Mouse (Mus musculus) C2C12 (cell line): ENCODE data around the gene Enpp5. TPM values are rescaled to one million over a fixed set of nuclear protein-coding genes. Genes with fewer than 3 reads are reported as not detected.

Experiments used
- H3K27me3 ChIP-seq: one replicate; pipeline ENCODE4 v1.6.1; 2011; ENCODE audit not compliant: control insufficient read depth, insufficient read depth, insufficient read length
- H3K36me3 ChIP-seq: one replicate; pipeline ENCODE4 v1.6.1; 2011; ENCODE audit not compliant: control insufficient read depth, insufficient read depth
- H3K4me3 ChIP-seq: one replicate; pipeline ENCODE4 v1.5.1; 2011; ENCODE audit warnings: mild to moderate bottlenecking, control low read depth; ENCODE audit not compliant: poor library complexity, insufficient read depth, severe bottlenecking
- H3K79me2 ChIP-seq: one replicate; pipeline ENCODE4 v1.6.1; 2011; ENCODE audit not compliant: control insufficient read depth, insufficient read depth
- H3K79me3 ChIP-seq: one replicate; pipeline ENCODE4 v1.6.1; 2011; ENCODE audit warnings: low read depth, control low read depth
- H3ac ChIP-seq: one replicate; pipeline ENCODE3; 2011; ENCODE audit warnings: low read depth; ENCODE audit not compliant: control insufficient read depth, insufficient read length
- CEBPB ChIP-seq: IDR thresholded peaks from one replicate; pipeline ENCODE4 v1.6.1; 2011; ENCODE audit warnings: low read depth, mild to moderate bottlenecking, control low read depth, moderate library complexity
- CTCF ChIP-seq: IDR thresholded peaks from one replicate; pipeline ENCODE4 v1.5.1; 2011; ENCODE audit not compliant: control insufficient read depth, insufficient read depth, insufficient read length
- FOSL1 ChIP-seq: IDR thresholded peaks from one replicate; pipeline ENCODE4 v1.8.0; 2011; ENCODE audit warnings: mild to moderate bottlenecking, low read length; ENCODE audit not compliant: poor library complexity, insufficient read depth, severe bottlenecking
- MAX ChIP-seq: IDR thresholded peaks from one replicate; pipeline ENCODE4 v1.6.1; 2011; ENCODE audit warnings: mild to moderate bottlenecking, control low read depth
- MYOD1 ChIP-seq: IDR thresholded peaks from one replicate; pipeline ENCODE4 v1.6.1; 2011; ENCODE audit warnings: low read depth; ENCODE audit not compliant: control insufficient read depth, insufficient read length
- MYOG ChIP-seq: IDR thresholded peaks from one replicate; pipeline ENCODE4 v1.6.1; 2011; ENCODE audit not compliant: control insufficient read depth, insufficient read length; ENCODE audit errors: extremely low read depth
- USF1 ChIP-seq: IDR thresholded peaks from one replicate; pipeline ENCODE4 v1.6.1; 2011; ENCODE audit warnings: low read depth, mild to moderate bottlenecking, control low read depth, moderate library complexity
- polyA plus RNA-seq: library from polyadenylated mRNA; unstranded; fragments of >200 nt; fragmentation: generic; extraction: Trizol; gene quantifications from one replicate; pipeline ENCODE4 v1.2.1, GENCODE M21; 2012; ENCODE audit warnings: missing spikeins

Enpp5 gene
- polyA plus RNA-seq, 1 experiment, result 0.34 TPM

DNA sequence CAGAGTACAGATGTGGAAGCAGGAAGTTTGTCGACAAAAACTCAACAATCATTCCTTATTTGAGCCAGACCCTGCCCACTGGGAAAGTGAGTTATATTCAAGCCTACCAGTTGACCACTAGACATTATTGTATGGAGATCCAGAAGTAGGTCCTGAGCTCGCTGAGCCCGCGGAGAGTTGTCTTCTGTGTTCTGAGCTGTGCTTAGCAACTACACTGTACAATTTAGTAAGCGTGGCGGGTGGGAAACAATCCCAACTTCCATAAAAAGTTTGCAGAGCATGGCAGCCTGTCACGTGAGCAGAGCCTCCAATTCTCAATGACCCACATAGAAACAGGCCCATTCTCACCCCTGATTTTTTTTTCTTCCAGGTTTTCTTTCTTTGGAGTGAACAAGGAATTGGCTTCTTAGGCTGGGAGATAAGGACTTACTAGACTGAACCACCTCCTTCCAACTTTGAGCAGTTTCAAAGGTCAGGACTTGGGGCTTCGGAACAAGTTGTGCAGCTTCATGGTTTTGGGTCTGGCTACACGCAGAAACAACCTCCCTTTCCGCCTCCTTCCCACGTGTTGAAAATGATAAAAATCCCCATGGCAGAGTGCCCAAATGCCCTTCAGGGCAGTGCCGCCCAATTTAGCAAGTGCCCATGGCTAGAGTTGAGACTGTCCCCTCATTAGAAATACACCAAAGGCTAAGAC, 1.3 kb upstream of the Enpp5 start:
- peaks cover 6% of the 10 kb centered on the region for H3K27me3 ChIP-seq
- no peaks in the 10 kb centered on the region for H3K36me3 ChIP-seq
- H3ac ChIP-seq, result no peak overlapping the region
- no peaks in the 10 kb centered on the region for H3K79me2 ChIP-seq
- H3K4me3 ChIP-seq, result no peak overlapping the region
- H3K79me3 ChIP-seq, result no peaks in the 10 kb centered on the region
- TF ChIP-seq MYOG (no peak), MYOD1 (no peak), CTCF (no peak), USF1 (no peak), CEBPB (no peak), FOSL1 (no peak), MAX (no peak)

DNA sequence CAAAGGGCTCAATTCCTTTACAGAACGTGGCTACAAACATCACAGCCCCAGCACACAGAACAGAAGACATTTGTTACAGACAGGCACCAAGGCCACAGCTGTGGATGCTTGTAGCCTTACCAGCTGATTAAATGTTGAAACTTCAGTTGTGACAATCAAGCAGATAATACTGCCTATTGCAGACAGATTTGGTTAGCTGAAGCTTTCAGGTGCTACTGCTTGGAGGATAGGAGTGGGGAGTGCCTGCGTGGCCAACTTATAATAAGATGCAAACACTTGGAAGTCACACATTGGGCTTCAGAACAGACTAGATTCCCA, 811 bp upstream of the Enpp5 start:
- Histone ChIP-seq H3K79me3 (no peaks in the 10 kb centered on the region), H3K4me3 (no peak overlapping the region), H3ac (no peak overlapping the region), H3K27me3 (peaks cover 6% of the 10 kb centered on the region), H3K36me3 (no peaks in the 10 kb centered on the region), H3K79me2 (no peaks in the 10 kb centered on the region)
- no peak for TF ChIP-seq USF1
- TF ChIP-seq MAX, result no peak
- no peak for TF ChIP-seq CEBPB

DNA sequence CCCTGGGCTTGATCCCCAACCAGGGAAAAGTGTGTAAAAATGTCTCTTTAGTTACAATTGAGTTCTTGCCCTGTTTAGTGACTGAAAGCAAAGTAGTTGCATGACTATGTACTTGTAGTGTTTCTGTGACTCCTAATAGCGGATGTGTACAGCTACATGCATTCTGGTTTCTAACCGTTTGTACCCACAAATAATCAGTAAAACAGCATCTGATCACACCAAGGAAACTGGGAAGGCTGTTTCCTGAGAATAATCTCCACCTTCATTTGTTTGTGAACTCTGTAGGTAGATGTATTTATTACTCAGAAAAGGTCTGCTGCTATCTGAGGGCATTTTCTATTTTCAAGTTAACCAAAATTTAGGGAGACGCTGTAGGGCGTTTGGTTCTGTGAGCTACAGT, 4.5 kb downstream of the Enpp5 start:
- Histone ChIP-seq H3K4me3 (no peak overlapping the region), H3K79me2 (no peaks in the 10 kb centered on the region), H3K36me3 (no peaks in the 10 kb centered on the region), H3K27me3 (peaks cover 6% of the 10 kb centered on the region), H3ac (no peak overlapping the region), H3K79me3 (no peaks in the 10 kb centered on the region)
- TF ChIP-seq USF1 (no peak), MYOG (no peak), MYOD1 (no peak), CEBPB (no peak), FOSL1 (no peak), CTCF (no peak), MAX (no peak)

DNA sequence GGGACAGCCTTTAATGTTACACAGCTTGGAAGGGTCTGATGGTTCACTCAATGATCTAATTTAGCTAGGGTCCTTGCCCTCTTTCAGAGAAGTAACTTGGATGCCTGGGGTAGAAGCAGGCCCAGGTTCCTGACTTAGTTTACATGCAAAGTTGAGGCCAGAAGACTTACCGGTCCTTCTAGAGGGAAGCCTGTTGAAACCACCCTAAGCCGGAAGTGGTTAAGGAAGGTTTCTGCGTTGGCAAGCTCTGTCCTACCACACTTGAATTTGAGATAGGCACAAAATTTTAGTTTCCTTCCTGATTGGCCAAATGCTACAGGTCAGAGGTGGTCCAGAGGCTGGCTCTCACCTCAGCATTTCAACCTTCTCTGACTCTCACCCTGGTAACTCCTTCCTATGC, 9.6 kb downstream of the Enpp5 start:
- H3K4me3 ChIP-seq, result no peak overlapping the region
- no peaks in the 10 kb centered on the region for H3K79me2 ChIP-seq
- TF ChIP-seq USF1 (no peak), MYOD1 (no peak), MYOG (no peak), CTCF (no peak), MAX (no peak), CEBPB (no peak), FOSL1 (no peak)
- no peak overlapping the region for H3ac ChIP-seq
- no peaks in the 10 kb centered on the region for H3K79me3 ChIP-seq
- no peaks in the 10 kb centered on the region for H3K27me3 ChIP-seq
- H3K36me3 ChIP-seq, result no peaks in the 10 kb centered on the region

DNA sequence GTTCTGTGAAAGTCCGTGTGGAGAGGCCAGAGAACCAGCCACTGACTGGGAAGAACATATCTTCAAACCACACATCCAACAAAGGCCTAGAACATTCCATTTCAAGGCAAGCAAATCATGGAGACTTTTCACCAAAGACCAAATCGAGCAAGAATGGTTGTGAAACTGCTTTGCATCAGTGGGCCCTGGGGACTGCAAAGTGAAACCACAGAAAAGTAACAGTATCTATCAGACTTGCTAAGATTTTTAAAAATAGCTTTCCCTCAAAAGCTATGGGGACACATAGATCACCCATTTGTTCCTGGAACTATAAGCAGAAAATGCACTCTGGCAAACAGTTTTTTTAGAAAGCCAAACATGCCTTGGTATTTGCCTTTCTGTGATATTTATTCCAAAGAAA, 12.3 kb downstream of the Enpp5 start:
- TF ChIP-seq CEBPB (no peak), MAX (no peak), USF1 (no peak), MYOD1 (no peak), CTCF (no peak), MYOG (no peak), FOSL1 (no peak)
- no peak overlapping the region for H3ac ChIP-seq

DNA sequence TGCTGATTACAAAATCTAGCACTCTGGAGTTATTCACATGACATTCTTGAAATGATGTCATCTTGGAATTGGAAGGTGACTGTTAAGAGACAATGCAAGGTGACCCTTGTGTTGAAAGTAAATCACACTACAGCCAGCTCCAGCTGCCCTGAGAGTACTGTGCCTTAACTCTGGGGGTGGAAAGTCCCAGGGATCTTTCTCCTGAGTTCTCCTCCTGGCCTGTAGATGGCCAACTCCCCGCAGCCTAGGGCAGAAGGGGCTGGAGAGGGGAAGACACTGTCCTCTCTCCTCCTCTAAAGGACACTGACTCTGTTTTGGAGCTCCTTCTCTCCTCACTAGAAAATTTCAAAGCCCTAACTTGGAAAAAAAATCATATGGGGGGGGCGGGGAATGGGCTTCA, 12.9 kb downstream of the Enpp5 start:
- no peaks in the 10 kb centered on the region for H3K79me3 ChIP-seq
- H3K36me3 ChIP-seq, result no peaks in the 10 kb centered on the region
- no peak overlapping the region for H3ac ChIP-seq
- TF ChIP-seq MYOG (no peak), CTCF (no peak), USF1 (no peak), MAX (no peak), FOSL1 (no peak), CEBPB (no peak)
- no peaks in the 10 kb centered on the region for H3K79me2 ChIP-seq
- no peak overlapping the region for H3K4me3 ChIP-seq
- no peaks in the 10 kb centered on the region for H3K27me3 ChIP-seq

More for the DNA sequence above, 12.3 kb downstream of the Enpp5 start:
- no peaks in the 10 kb centered on the region for H3K36me3 ChIP-seq
- H3K79me2 ChIP-seq, result no peaks in the 10 kb centered on the region
- no peak overlapping the region for H3K4me3 ChIP-seq
- no peaks in the 10 kb centered on the region for H3K79me3 ChIP-seq
- H3K27me3 ChIP-seq, result no peaks in the 10 kb centered on the region
